Mouse (Mus musculus) common myeloid progenitor, adult 5-6 weeks (primary cell): ENCODE measurements around the gene Ptprk. TPM values are rescaled to one million over a fixed set of nuclear protein-coding genes. Genes with fewer than 3 reads are reported as not detected.

Experiments used
- ATAC-seq: replicated peaks from 2 replicates; pipeline ENCODE4 v1.8.0; 2016; ENCODE audit warnings: low read depth, mild to moderate bottlenecking, moderate TSS enrichment, inconsistent platforms; ENCODE audit not compliant: poor library complexity, severe bottlenecking
- total RNA-seq: library from RNA; stranded (forward); fragments of 200-1000, 187-1606 nt; gene quantifications from 2 replicates; pipeline ENCODE4 v1.2.3, GENCODE M21; 2017

The Ptprk gene
- total RNA-seq, 1 experiment from 2014 or later: 0.73 TPM

DNA sequence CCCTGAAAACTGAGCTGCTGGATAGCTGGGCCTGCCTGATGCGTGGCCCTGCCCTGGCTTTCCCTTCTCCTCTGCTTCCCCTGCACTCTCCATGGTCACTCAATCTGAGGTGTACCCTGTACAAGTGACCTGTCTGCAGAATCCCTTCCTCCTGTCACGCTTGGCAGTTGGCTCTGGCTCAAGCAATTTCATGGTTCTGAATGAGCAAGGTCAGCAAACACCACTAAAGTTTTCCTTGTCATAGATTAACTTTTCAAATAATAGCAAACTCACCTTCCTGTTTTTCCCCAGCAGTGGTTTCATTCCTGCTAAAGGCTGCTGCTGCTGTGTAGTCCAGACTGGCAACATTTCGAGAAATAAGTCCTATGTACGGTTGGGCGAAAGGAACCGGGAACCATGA is 30.6 kb downstream of the Ptprk start:
- ATAC-seq: no peak

DNA sequence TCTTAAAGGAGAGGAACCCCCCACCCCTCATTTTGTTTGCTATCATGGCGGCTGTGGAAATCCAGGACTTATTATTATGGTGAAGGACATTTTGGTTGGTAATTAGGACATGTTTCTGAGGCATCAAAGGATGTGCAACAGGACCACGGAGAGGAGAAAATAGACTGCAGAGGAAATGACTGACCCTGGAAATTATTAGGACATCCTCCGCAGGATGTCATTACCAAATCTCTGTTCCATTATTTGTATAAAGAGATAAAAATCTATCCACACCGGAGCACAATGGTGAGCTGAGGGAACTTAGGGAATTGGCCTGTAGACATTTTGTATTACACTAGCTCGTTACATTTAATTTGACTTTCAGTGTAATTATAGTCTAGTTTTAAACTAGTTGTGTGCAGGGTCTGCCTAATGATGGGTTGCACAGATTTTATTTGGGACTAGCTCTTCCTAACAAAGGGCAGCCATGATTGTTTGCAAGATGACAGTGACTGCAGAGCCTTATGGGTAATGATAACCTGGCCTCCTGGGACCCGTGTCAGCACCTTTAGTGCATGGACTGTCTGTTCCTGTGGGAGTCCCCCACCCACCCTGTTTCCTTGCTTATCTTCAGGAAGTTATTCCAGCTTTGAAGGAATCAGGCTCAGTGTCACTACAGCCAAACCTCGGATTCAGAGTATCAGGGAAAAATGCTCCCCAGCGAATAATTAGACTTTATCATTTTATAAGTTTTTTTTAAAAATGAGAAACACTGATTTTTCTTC is 38.4 kb downstream of the Ptprk start:
- ATAC-seq: no peak

DNA sequence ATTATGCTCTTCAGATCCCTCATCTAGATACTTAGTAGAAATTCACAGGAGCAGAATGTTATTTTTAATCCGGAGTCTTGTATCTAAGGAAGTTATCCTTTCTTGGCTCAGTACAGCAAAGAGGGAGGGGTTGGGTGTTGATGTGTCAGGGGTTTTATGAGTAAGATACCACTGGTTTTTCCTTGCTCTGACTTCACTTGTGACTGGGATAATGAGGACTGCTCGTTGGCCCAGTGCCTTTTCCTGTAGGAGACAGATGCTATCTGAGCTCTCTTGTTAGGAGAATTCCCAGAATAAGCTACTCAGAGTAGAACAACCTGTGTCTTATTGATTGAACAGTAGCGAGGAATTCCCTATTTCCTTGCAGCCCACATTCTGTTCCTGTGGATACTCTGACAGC is 39.3 kb downstream of the Ptprk start:
- no peak for ATAC-seq

DNA sequence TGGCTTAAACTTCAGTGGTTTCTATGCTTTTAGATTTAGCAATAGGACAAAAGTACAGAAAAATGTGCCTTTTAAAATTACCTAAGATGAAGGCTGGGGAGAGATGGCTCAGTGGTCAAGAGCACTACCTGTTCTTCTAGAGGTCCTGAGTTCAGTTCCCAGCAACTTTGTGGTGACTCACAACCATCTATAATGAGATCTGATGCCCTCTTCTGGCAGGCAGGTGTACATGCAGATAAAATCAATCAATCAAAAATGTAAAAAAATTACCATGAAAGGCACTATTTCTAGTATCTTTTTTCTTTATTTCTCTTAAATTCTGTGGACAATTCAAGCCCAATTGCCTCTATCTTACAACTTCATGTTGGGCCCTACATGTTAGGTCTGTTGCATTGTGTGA is 42.4 kb downstream of the Ptprk start:
- ATAC-seq: no peak

DNA sequence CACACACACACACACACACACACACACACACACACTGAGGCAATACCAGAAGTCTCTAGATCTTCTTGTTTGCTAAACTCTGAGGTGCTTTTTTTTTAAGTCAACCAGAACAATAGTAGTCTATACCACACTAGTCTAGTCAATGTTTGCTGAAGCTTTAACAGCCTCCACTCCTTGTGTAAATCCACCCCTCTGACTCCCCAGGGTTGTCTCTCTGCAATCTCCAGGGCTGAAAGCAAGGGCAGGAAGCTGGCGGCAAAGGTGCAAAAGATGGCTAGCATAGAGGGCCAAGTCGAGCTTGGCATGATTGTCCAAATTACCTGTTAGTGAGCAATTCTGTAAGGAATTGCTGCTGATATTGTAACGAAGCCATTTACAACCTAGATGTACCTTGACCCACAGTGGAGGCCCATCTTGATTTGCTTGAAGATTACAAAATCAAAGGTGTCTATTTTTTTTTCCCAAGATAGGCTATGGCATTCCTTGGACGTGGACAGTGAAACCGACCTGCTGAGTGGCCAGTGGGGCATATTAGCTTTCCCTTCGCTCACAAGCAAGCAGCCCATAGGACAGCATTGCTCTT is 44.3 kb downstream of the Ptprk start:
- no peak for ATAC-seq

DNA sequence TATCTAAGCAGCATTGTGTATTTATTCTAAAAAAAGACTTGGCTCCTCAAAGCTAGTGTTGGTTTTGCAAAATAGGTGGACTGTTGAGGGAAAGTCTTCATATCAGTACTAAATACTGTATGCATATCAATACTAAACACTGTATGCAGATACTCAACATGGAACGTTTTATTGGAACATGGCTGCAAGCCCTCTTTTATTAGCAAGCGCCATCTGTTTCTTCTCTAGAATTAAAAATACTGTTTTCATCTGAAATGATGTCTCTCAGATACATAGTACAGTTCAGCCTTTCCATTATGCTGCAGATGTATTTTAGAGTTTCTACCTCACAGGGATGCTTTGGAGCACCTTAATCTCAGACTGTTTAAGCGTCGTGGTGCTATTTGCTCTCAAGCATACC is 49.3 kb downstream of the Ptprk start:
- no peak for ATAC-seq

DNA sequence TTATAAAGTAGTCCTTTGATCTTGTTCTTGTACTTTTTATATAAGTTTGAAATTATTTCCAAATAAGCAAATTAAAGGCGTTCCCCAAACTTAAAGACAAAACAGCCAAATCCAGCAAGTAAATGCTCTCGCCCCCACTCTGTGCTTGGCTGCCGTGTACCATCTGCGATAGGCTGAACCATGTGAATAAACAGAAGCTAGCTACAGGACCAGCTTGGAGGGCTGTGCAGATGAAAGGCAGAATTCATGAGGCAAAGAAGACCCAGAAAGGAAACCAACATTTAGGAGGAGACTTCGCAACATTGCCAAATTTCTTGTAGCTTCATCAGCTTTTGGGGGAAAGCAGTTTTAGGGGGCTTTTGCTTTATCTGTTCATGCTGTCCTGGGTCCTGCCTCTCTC is 53.4 kb downstream of the Ptprk start:
- ATAC-seq: no peak

DNA sequence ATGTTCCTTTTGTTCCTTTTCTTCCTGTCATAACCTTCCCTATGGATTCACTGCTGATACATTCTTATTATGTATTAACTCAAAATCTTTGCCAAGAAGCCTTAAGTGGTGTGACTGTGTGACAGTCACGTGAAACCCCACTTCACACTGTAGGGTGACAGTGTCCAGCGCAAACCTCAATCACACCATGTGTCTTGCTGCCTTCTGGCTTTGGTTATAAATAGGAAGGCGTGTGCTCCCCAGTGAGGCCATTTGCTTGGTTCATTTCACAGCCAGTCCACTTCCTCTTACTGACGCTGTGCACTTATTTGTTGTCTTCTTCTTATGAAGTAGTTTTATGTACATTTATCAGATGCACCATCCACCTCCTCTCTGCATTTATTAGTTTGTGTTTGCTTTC is 53.8 kb downstream of the Ptprk start:
- ATAC-seq: no peak

DNA sequence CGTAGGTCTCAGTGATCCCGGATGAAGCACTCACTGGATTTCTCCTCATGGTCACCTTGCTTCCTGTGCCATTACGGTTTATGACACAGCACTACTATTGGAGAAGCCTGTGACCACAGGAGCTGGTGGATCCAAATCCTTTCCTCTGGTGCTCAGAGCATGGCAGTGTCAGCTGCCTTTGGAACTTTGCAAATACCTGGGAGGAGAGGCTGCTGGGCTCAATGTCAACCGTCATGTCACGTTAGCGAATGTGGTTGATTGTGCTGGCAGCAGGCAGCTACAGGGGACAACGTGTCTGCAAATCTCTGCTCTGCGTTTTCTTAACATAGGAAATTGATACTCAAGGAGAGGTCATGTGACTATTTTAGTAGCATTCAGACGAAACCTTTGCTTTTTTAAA is 55.8 kb downstream of the Ptprk start:
- ATAC-seq: no peak

DNA sequence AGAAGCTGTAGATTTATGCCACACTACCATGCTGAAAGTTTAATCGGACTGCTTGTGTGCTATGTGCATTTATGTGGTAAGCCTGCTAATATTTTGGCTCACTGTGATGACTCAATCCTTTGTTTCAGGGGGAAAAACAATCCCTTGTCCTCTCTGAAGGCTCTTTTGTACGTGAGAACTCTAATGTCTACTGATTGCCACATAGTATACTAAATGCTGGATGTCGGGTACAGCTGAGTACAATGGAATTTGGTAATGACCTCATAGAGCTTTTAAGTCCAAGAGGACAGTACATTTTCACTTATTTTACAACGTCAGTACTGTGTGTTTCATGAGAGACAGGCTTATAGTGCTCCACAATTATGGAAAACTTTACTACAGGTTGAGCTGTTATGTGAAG is 59.1 kb downstream of the Ptprk start:
- ATAC-seq: no peak

DNA sequence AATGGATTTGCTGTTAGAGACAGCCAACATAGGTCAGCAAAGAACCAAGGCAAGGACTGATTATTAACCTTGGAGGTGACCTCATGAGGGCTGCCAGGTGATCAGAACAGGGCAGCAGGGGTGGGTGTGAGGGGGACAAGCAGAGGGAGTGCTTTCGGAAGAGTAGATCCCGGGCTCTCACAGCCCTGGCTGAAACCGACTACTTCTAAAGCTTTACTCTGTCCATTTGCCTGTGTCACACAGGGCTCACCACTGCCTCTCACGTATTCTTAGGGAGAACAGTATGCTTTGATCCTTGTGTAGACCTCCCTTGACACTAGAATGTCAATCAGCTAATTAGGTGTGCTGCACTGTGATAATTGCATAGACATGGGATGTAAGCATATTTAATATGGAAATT is 63.8 kb downstream of the Ptprk start:
- no peak for ATAC-seq

DNA sequence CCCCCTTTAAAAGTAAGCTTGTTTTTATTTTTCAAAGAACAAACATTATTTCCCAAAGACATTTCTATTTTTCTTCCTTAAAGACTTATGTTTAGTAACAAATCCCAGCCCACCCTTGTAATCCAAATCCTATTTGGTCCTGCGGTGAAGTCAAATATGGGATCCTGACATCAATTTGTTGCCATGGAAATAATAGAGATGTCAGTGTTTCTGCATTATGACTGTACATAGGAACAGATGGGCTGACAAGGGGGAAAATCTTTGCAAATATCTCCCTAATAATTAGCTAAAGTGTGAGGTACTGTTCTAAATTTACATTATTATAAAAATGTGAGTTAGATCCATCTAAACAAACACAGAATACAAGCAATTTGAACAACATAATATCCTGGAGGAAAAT is 69.8 kb downstream of the Ptprk start:
- ATAC-seq: no peak

DNA sequence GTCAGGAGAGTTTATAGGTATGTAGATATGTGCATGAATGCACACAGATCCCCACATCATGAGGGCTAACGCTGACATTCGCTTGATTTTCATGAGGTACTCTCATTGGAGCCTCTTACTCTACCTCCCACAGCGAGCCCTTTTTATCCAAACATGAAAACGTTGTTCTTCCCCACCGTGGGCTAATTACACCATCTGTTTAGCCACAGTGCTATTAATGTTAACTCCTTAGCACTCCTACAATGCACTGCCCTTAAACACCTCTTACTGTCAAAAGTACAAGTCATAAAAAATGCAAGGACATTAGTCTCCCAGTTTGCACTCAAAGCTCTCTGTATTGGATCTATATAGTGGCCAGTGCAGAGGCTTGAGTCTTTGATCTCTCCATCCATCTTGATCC is 70.7 kb downstream of the Ptprk start:
- ATAC-seq: no peak

DNA sequence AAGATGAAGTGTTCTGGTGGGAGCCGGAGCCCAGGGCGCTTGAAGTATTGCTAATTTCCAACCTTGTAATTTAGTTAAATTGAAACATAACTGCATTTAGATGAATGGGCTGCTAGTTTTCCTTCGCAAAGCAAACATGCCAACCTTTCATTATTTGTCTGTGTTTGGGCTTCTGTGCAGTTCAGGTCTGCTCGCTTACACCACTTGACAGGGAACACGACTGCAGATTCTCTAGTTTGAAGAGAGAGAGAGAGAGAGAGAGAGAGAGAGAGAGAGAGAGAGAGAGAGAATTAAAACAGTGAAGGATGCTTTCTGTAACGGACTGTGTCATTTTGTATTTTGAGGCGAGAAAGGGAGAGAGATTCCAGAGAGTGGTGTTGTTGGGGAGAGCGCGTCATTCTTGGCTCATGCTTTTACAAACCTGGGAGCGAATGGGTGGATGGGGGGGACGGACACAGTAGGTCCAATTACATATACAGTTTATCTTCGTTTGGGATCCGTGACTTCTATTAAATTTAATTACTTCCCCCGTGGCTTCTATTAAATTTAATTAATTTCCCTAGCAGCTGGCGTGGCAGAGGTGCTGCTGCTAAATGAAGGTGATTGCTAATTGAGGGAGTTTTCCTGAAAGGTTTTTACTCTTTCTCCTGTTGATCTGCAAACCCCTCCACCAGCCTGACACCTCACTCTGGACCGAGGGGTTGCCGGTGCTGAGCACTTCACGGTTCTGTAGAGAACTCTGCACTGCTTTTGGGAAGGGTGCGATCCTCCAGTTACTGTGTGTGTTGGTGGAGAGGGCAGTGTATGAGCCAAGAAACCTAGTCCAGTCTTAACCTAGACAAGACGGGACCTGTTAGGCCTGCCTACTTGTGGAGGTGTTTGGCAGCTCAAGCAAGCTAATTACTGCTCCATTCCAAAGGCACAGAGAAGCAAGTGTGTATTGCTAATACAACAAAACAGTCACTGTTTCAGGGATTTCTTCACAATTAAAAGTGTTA is 81.4 kb downstream of the Ptprk start:
- ATAC-seq: no peak

DNA sequence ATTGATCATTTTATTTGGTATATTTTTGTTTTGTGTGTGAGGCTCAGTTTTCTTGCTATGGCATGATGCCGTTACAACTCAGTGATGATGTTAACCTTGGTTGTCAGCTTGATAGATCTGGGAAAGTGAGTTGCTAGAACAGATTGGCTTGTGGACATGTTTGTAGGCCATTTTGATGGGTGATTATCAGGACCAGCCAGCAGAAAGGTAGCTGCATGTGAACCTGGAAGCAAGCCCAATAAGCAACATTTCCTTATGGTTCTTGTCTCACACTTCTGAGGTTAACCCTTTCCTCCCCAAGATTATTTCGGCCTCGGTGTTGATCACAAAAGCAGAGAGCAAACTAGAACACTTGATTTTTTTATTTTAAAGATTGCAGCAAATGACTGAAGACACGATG is 85.1 kb downstream of the Ptprk start:
- ATAC-seq: no peak

DNA sequence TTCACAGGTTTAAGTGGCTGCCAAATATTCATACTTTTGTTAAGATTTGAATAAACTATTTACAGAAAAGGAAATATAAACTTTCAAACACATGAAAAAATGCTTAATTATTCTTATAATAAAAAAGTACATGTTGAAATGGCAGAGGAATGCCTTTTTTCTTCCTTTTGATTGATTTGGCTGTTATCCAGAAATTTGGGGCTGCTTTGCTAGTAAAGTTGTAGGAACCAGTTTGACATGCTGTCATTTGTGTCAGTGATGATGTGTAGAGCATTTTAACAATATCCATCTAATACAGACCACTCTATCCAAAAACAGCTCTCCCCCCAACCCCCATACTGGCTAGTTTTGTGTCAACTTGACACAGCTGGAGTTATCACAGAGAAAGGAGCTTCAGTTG is 86.7 kb downstream of the Ptprk start:
- no peak for ATAC-seq

DNA sequence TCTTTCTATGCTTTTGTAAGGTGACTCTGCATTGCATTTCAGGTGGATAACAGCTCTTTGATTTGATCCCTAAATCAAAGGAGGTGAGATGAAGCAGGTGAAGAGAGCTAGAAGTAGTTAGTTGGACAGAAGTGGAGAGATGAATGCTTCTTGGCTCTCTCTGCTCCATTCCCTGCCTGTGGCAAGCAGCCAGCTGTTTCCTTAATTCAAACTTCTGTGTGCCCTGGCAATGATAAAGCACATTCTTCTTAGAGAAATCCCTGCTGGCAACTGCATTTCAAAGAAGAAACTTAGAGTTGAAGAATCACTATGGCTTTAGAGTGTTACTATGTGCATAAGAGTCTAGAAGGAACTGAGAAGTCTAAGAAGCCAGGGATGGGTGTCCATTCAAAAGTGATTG is 89.6 kb downstream of the Ptprk start:
- no peak for ATAC-seq

DNA sequence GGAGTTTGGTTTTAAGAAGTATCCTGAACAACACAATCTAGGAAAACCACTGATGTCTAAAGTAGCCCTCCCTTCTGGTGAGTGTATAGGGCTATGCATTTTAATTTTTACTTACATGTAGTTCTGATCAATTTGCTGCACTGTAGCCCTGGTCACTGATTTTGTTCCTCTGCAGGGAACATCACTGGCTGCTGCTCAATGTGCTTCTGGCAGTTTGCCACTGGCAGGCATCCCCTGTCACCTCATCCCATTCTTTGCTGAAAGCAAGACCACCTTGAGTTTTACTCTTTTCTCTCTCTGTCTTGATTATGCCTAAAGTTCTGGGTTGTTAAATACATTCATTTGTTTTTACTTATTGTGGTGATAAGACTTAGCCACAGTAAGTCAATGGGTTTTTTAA is 90.1 kb downstream of the Ptprk start:
- no peak for ATAC-seq

DNA sequence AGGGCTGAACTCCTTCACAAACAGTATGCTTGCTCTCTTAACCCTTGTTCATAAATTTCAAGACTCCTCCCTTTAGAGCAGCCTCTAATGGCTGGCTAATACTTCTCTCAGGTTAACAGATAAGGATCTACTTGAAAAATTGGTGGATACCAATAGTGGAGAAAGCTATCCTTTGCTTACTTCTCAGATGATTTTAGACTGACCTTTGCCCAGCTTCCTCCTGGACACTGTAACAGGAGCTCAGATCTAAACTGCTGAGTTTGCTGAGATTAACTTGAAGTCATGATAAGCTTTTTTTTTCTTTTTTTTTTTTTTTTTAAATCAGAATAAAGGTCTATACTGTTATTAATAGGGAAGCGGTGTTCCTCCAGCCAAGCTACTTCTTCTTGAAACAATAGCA is 92.0 kb downstream of the Ptprk start:
- ATAC-seq: no peak

DNA sequence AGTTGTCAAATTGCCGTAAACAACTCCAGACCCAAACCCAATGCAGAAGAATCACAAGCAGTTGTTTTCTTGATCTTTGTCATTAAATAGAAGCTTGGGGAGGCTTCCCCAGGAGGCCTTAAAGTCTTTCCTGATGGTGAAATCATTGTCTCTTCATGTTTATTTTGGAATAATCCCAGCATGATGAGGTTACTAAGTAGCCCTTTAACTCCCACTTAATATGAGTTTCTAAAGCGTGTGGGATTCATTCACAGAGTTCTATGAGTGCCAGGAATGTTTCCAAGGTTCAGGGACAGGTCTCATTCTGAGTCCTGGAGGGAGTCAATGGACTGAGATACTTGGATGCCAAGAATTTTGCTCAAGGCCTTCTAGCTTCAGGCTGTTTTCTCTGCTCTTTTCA is 92.5 kb downstream of the Ptprk start:
- no peak for ATAC-seq

DNA sequence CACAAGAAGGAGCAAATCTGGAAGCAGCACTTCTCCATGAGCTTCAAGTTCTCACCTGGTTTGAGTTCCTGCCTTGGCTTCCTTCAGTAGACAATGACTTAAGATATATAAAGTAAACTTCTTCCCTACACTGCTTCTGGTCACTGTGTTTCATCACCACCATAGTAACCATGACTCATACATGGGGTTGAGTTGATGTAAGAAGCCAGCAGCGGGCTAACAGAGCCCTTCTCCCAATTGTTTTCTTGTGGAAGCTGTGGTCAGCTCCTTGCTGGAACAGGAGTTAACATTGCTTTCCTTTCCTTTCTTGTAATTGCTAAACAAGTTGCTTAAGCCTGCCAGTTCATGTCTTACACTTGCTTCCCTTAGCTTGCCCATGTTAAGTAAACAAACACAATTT is 96.6 kb downstream of the Ptprk start:
- ATAC-seq: no peak
